Mouse (Mus musculus) cerebellum, adult 11 months (tissue): Measurements from ENCODE around the gene Pkd1l2.

ENCODE experiments used
- DNase-seq: peaks from one replicate; pipeline ENCODE4 v3.0.0; 2022

The Pkd1l2 gene

GRCm38 (mm10) chr8:116952428-116952827, 129.8 kb downstream of the Pkd1l2 start:
- no peak for DNase-seq

GRCm38 (mm10) chr8:116951778-116952177, 130.5 kb downstream of the Pkd1l2 start:
- DNase-seq, result no peak

GRCm38 (mm10) chr8:116951369-116951768, 130.9 kb downstream of the Pkd1l2 start:
- no peak for DNase-seq

GRCm38 (mm10) chr8:116947589-116947988, 134.7 kb downstream of the Pkd1l2 start:
- no peak for DNase-seq

- no peak for DNase-seq
Observed at GRCm38 (mm10) chr8:116946851-116947250, 135.4 kb downstream of the Pkd1l2 start.

- no peak for DNase-seq
Observed at GRCm38 (mm10) chr8:116946268-116946838, 135.9 kb downstream of the Pkd1l2 start.
